ENCODE assay signal across 12 mouse cellular contexts in genomic region chr7:82425374-82425773, GRCm38 (mm10).
A peak's percentile ranks its signal among the peaks of the same experiment; 100 is the strongest.
DNase-seq lines count a peak whose midpoint lies in the region; ATAC-seq and TF ChIP-seq lines count a peak whose summit lies in the region.
"Had no signal": no experiment of that assay in that cellular context is flagged by ENCODE, and none has a peak within 500 bp of the region (broad histone marks: within the 10 kb centered on the region; RNA-seq: fewer than 3 reads in every experiment).

No protein-coding gene starts in this region.

- H3K36me3 ChIP-seq in heart, embryonic 14.5 days (ENCODE audit: control insufficient read depth, insufficient read depth, low read length), result no peaks in the 10 kb centered on the region
- H3K36me3 ChIP-seq in lung, postnatal 0 days (ENCODE audit: insufficient read depth, low read length), result no peaks in the 10 kb centered on the region
- H3K36me3 ChIP-seq in stomach, embryonic 16.5 days (ENCODE audit: control insufficient read depth, insufficient read depth, low read length), result no peaks in the 10 kb centered on the region
- H3K36me3 ChIP-seq: liver, embryonic 13.5 days; midbrain, embryonic 12.5 days; neural tube, embryonic 13.5 days had no signal

- peak overlapping the region; percentile 13 to 15; a peak in 2 of 4 replicates for H3K4me3 ChIP-seq in heart, embryonic 14.5 days (ENCODE audit: control insufficient read depth in 1 of 2, insufficient read depth in 1 of 2, low read depth in 1 of 2, low read length in 2 of 2)
- H3K4me3 ChIP-seq in lung, postnatal 0 days (ENCODE audit: low read depth, low read length), result no peak overlapping the region; the same call in 1 of the 2 replicates
- no peak overlapping the region for H3K4me3 ChIP-seq in stomach, embryonic 16.5 days (replicated peaks; ENCODE audit: low read length)
- H3K4me3 ChIP-seq: liver, embryonic 13.5 days; midbrain, embryonic 12.5 days; neural tube, embryonic 13.5 days had no signal

- ATAC-seq in heart, embryonic 14.5 days (ENCODE audit: insufficient number of reproducible peaks, insufficient read depth, low FRiP score, low read depth), result no peak
- no peak for ATAC-seq in lung, postnatal 0 days
- no peak for ATAC-seq in stomach, embryonic 16.5 days (ENCODE audit: insufficient read depth, low FRiP score)

- no peak for TF ChIP-seq CTCF in lung, postnatal 0 days (IDR thresholded peaks at IDR 0.05)

- peak overlapping the region; percentile 55; the same call in 1 of the 2 replicates for H3K9ac ChIP-seq in heart, embryonic 14.5 days (ENCODE audit: low read length)
- H3K9ac ChIP-seq in lung, postnatal 0 days (replicated peaks; ENCODE audit: low read depth), result no peak overlapping the region
- H3K9ac ChIP-seq in stomach, embryonic 16.5 days (ENCODE audit: low read length), result no peak overlapping the region
- H3K9ac ChIP-seq: liver, embryonic 13.5 days; midbrain, embryonic 12.5 days; neural tube, embryonic 13.5 days had no signal

- peak overlapping the region; percentile 59 for H3K4me2 ChIP-seq in heart, embryonic 14.5 days (ENCODE audit: low read length)
- H3K4me2 ChIP-seq in lung, postnatal 0 days (replicated peaks; ENCODE audit: low read depth, low read length), result peak overlapping the region; percentile 15; the same call in 1 of the 2 replicates
- peak overlapping the region; percentile 43 for H3K4me2 ChIP-seq in stomach, embryonic 16.5 days (ENCODE audit: low read depth, low read length)
- H3K4me2 ChIP-seq: liver, embryonic 13.5 days; midbrain, embryonic 12.5 days; neural tube, embryonic 13.5 days had no signal

- no peak for DNase-seq in heart, postnatal 14 days
- DNase-seq in lung, postnatal 0 days (ENCODE audit: low spot score), result peak; percentile 27
- no peak for DNase-seq in lung, adult 18-20 months
- DNase-seq in forelimb bud, embryonic 11.5 days (ENCODE audit: low read depth, low spot score), result peak; percentile 65
- no peak for DNase-seq in embryo, embryonic 9.5 days (ENCODE audit: extremely low spot score)
- DNase-seq: adrenal gland, postnatal 14 days; liver, embryonic 13.5 days; right cerebral cortex, postnatal 14 days had no signal

- no peaks in the 10 kb centered on the region for H3K9me3 ChIP-seq in heart, embryonic 14.5 days (ENCODE audit: control insufficient read depth, low read length)
- H3K9me3 ChIP-seq in lung, postnatal 0 days (ENCODE audit: low read length), result no peaks in the 10 kb centered on the region
- no peaks in the 10 kb centered on the region for H3K9me3 ChIP-seq in stomach, embryonic 16.5 days (replicated peaks; ENCODE audit: control insufficient read depth, low read length)
- H3K9me3 ChIP-seq: liver, embryonic 13.5 days; midbrain, embryonic 12.5 days; neural tube, embryonic 13.5 days had no signal

- TF ChIP-seq EP300 in lung, postnatal 0 days (IDR thresholded peaks at IDR 0.05), result no peak

- peak overlapping the region; percentile 66 for H3K27ac ChIP-seq in heart, embryonic 14.5 days (replicated peaks in 1 of 2; ENCODE audit: control insufficient read depth in 1 of 2, insufficient read depth in 1 of 2, low read depth in 2 of 2, low read length in 2 of 2)
- no peak overlapping the region for H3K27ac ChIP-seq in lung, postnatal 0 days (ENCODE audit: low read length)
- H3K27ac ChIP-seq in stomach, embryonic 16.5 days (ENCODE audit: low read length), result no peak overlapping the region
- H3K27ac ChIP-seq: liver, embryonic 13.5 days; midbrain, embryonic 12.5 days; neural tube, embryonic 13.5 days had no signal

- intact Hi-C loops in heart, postnatal 14 days (cut with DNase I), result no loop called here

- peaks cover 26 to 46% of the 10 kb centered on the region in 2 experiments for H3K4me1 ChIP-seq in heart, embryonic 14.5 days (ENCODE audit: control insufficient read depth in 2 of 2, insufficient read depth in 2 of 2, low read length in 2 of 2)
- H3K4me1 ChIP-seq in lung, postnatal 0 days (ENCODE audit: insufficient read depth, low read depth, low read length), result peaks cover 4% of the 10 kb centered on the region; the same call in 1 of the 2 replicates
- H3K4me1 ChIP-seq in stomach, embryonic 16.5 days (ENCODE audit: control insufficient read depth, insufficient read depth, low read length), result peaks cover 13% of the 10 kb centered on the region; the same call in 1 of the 2 replicates
- H3K4me1 ChIP-seq: liver, embryonic 13.5 days; midbrain, embryonic 12.5 days; neural tube, embryonic 13.5 days had no signal

- H3K27me3 ChIP-seq in heart, embryonic 14.5 days (ENCODE audit: control insufficient read depth, insufficient read depth, low read length), result no peaks in the 10 kb centered on the region
- H3K27me3 ChIP-seq in lung, postnatal 0 days (replicated peaks; ENCODE audit: insufficient read depth, low read length), result no peaks in the 10 kb centered on the region
- no peaks in the 10 kb centered on the region for H3K27me3 ChIP-seq in stomach, embryonic 16.5 days (ENCODE audit: control insufficient read depth, insufficient read depth, low read length)
- H3K27me3 ChIP-seq: liver, embryonic 13.5 days; midbrain, embryonic 12.5 days; neural tube, embryonic 13.5 days had no signal

- 24% methylated on average over 11 of the region's 11 CpGs for WGBS in heart, embryonic 14.5 days
- 41% methylated on average over 11 of the region's 11 CpGs for WGBS in lung, postnatal 0 days
- 22% methylated on average over 11 of the region's 11 CpGs for WGBS in stomach, embryonic 16.5 days

Comparison
In these comparisons a context has a peak if more than half of its experiments do, and no peak if none do; other contexts are left out.
1. DNase-seq: peak in lung, postnatal 0 days (single experiment) and forelimb bud, embryonic 11.5 days (single experiment); none in heart, postnatal 14 days (0 of 2), lung, adult 18-20 months (0 of 2) and embryo, embryonic 9.5 days (single experiment).
2. H3K27ac ChIP-seq: peak in heart, embryonic 14.5 days (2 of 2); none in lung, postnatal 0 days (single experiment) and stomach, embryonic 16.5 days (single experiment).
3. H3K4me3 ChIP-seq: peak in heart, embryonic 14.5 days (2 of 2); none in lung, postnatal 0 days (single experiment) and stomach, embryonic 16.5 days (single experiment).
4. Peak in every context shown above with its lines, with median percentiles within 50 percentile points of each other: H3K4me2 ChIP-seq.